Mouse (Mus musculus): ENCODE data around the gene Efcab11.

GRCm38 (mm10) chr12:99859391-99860100 lies 24.7 kb downstream of the Efcab11 start:
- no peak for TF ChIP-seq CTCF (IDR thresholded peaks at IDR 0.05; ENCODE audit: low read depth, low read length)
- no peak for TF ChIP-seq GATA1 (IDR thresholded peaks at IDR 0.05; ENCODE audit: borderline replicate concordance, low read length)
- no peak for TF ChIP-seq TAL1 (conservative IDR thresholded peaks at IDR 0.05; ENCODE audit: low read depth, low read length)
- no peak for TF ChIP-seq POLR2AphosphoS5 (IDR thresholded peaks at IDR 0.05; ENCODE audit: insufficient replicate concordance, low read depth, low read length)
